Mouse (Mus musculus) intestine, embryonic 16.5 days (tissue): ENCODE measurements around the gene 2010111I01Rik. TPM values are rescaled to one million over a fixed set of nuclear protein-coding genes. Genes with fewer than 3 reads are reported as not detected.
A peak's percentile ranks its signal among the peaks of the same experiment; 100 is the strongest.

Experiments
- ATAC-seq: fragments of 200-750 bp; cut with Nextera tagmentation; 2 replicates; pipeline ENCODE4 v1.8.0; 2017; ENCODE audit warnings: moderate TSS enrichment, moderate library complexity
- H3K27ac ChIP-seq: fragments of 300-500 bp; sonication (generic); 2 replicates; pipeline ENCODE4 v1.5.1; 2014; ENCODE audit warnings: mild to moderate bottlenecking, low read length
- H3K27me3 ChIP-seq: fragments of 300-500 bp; sonication (generic); replicated peaks from 2 replicates; pipeline ENCODE4 v1.6.1; 2014; ENCODE audit warnings: low read length, control low read depth, mixed read lengths; ENCODE audit not compliant: control insufficient read depth, insufficient read depth
- H3K36me3 ChIP-seq: fragments of 300-500 bp; sonication (generic); 2 replicates; pipeline ENCODE4 v1.6.1; 2014; ENCODE audit warnings: low read length, control low read depth; ENCODE audit not compliant: control insufficient read depth, insufficient read depth
- H3K4me1 ChIP-seq: fragments of 300-500 bp; sonication (generic); 2 replicates; pipeline ENCODE4 v1.6.1; 2014; ENCODE audit warnings: low read length, control low read depth, mixed read lengths; ENCODE audit not compliant: control insufficient read depth, insufficient read depth
- H3K4me2 ChIP-seq: fragments of 300-500 bp; sonication (generic); 2 replicates; pipeline ENCODE4 v1.6.1; 2014; ENCODE audit warnings: low read depth, low read length, control low read depth
- H3K4me3 ChIP-seq: fragments of 300-500 bp; sonication (generic); 2 replicates; pipeline ENCODE4 v1.5.1; 2014; ENCODE audit warnings: mild to moderate bottlenecking, low read length
- H3K9ac ChIP-seq: fragments of 300-500 bp; sonication (generic); 2 replicates; pipeline ENCODE4 v1.6.1; 2014; ENCODE audit warnings: low read depth, low read length
- H3K9me3 ChIP-seq: fragments of 300-500 bp; sonication (generic); 2 replicates; pipeline ENCODE4 v1.6.1; 2016; ENCODE audit warnings: low read length, control low read depth; ENCODE audit not compliant: control insufficient read depth
- WGBS: fragments of 180-500 bp; shearing (Covaris S2); extraction: QIAGEN DNeasy Blood & Tissue Kit; methylation state at CpG from one replicate; pipeline ENCODE4 v1.1.7; 2014; 5-methylcytosine and 5-hydroxymethylcytosine counted together
- polyA plus RNA-seq: library from polyadenylated mRNA; unstranded; fragments of >200 nt; fragmentation: Nextera tagmentation; extraction: Ambion mirVana; gene quantifications from 2 replicates; pipeline ENCODE4 v1.2.1, GENCODE M21; 2015

2010111I01Rik gene
- polyA plus RNA-seq, 1 experiment from 2014 or later: 98.7 TPM

DNA sequence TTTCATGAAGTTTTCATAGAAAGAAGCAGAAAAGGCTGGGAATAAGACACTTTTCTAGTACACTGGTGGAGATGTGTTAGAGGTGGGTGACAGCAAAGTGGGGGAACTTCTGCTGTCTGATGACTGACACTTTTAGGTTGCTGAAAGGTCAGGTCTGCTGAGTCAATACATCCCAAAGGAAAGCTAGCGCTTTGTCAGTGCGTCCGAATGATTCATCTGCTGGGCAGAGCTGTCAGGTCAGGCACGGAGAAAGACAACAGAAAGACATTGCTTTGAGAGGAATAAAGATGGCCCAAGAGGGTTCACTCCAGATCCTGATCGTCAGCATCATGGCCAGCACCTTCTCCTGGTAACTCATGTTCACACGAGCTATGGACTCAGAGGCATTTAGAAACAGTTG lies 128.9 kb downstream of the 2010111I01Rik start:
- ATAC-seq: no peak
- no peaks in the 10 kb centered on the region for H3K27me3 ChIP-seq
- no peak overlapping the region for H3K9ac ChIP-seq
- no peak overlapping the region for H3K27ac ChIP-seq
- peaks cover 47% of the 10 kb centered on the region for H3K4me1 ChIP-seq
- 80% methylated on average over 6 of the region's 6 CpGs for WGBS
- no peaks in the 10 kb centered on the region for H3K9me3 ChIP-seq
- no peaks in the 10 kb centered on the region for H3K36me3 ChIP-seq
- H3K4me3 ChIP-seq: no peak overlapping the region
- H3K4me2 ChIP-seq: no peak overlapping the region

DNA sequence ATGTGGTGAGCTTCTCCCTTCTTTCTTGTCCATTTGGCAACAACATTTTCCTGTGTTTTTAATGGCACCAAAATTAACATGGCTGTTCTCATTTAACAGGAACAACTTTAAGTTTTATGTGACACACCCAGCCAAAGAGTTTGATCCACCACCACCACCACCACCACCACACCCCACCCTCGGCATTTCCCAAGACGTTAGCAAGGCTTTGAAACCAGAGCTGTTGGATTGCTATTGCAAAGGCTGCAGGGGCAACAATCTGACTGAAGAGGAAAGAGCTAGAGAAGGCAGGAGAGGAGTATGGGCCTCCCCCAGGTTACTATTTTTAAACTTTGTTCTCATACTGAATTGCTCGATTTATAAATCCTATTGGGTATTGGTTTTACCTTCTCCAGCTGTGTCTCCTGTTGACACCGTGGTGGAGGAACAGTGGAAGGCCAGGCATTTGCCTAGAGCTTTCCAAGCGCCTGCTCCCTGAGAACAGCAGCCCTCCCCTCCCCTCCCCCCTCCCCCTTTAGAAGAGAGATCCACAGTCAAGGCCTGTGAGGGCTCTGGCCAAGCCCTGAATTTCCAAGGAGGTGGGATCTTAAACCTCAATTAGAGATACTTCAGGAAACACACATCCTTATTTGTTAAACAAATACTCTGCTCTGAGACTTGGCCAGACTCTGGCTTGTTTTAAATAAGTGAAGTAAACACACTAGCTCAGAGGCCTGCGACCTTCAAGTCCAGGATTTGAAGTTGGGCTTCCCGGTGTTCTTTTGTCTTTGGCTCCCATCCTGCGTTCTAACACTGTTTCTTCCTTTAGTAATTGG lies 129.8 kb downstream of the 2010111I01Rik start:
- ATAC-seq: peak; percentile 19; the same call in 1 of the 2 replicates
- 21% methylated on average over 8 of the region's 8 CpGs for WGBS

DNA sequence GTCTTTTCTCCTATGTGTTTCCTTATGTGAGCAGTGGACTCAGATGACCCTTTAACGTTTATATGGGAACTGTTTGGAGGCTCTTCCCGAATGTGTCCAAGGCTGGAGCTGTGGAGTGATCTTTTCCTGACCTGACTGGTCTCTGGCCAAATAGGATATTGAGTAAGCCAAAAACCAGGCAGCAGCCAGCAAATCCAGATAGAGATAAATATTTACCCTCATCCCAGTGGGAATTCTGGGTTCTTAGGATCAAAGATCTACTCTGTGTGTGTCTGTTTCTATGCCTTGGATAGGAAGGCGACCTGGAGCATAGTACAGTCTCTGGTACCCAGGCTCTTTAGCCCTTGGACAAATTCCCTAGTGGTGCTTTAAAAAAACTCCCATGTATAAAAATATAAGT lies 132.1 kb downstream of the 2010111I01Rik start:
- ATAC-seq: peak; percentile 39; the same call in 1 of the 2 replicates
- no peaks in the 10 kb centered on the region for H3K27me3 ChIP-seq

More for the DNA sequence above, 129.8 kb downstream of the 2010111I01Rik start:
- H3K4me1 ChIP-seq: peaks cover 43% of the 10 kb centered on the region
- H3K4me3 ChIP-seq: no peak overlapping the region
- H3K9me3 ChIP-seq: no peaks in the 10 kb centered on the region
- H3K9ac ChIP-seq: no peak overlapping the region
- H3K36me3 ChIP-seq: no peaks in the 10 kb centered on the region
- no peak overlapping the region for H3K4me2 ChIP-seq
- no peaks in the 10 kb centered on the region for H3K27me3 ChIP-seq
- peak overlapping the region; percentile 23 for H3K27ac ChIP-seq

DNA sequence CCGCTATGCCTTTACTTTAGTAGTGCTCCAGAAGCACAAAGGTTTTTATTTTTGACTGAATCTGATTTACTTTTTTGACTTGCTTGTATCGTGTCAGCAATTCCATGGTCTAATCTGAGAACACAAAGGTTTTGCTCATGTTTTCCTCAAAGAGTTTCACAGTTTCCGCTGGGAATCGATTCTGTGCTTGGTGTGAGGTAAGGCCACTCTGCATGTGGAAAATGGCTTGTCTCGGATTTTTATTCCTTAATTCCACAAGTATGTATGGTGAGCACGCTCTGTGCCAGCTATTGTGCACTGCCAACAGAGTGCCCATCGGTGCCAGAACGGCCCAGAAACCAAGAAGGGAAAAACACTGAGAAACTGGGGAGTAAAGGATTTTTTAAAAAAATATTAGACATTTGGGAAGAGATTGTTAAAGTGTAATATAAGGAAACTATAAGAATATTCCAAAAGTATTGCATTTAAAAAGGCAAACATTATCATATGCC lies 132.8 kb downstream of the 2010111I01Rik start:
- Histone ChIP-seq H3K9ac (no peak overlapping the region), H3K36me3 (no peaks in the 10 kb centered on the region), H3K4me3 (no peak overlapping the region), H3K4me1 (peaks cover 33% of the 10 kb centered on the region), H3K9me3 (no peaks in the 10 kb centered on the region), H3K4me2 (no peak overlapping the region), H3K27me3 (no peaks in the 10 kb centered on the region), H3K27ac (peak overlapping the region; percentile 39; the same call in 1 of the 2 replicates)
- 84% methylated on average over 8 of the region's 8 CpGs for WGBS
- no peak for ATAC-seq

More for the DNA sequence above, 132.1 kb downstream of the 2010111I01Rik start:
- Histone ChIP-seq H3K4me3 (no peak overlapping the region), H3K4me2 (no peak overlapping the region), H3K9me3 (no peaks in the 10 kb centered on the region), H3K9ac (no peak overlapping the region), H3K4me1 (peaks cover 37% of the 10 kb centered on the region), H3K27ac (no peak overlapping the region), H3K36me3 (no peaks in the 10 kb centered on the region)
- 35% methylated on average over 3 of the region's 3 CpGs for WGBS

DNA sequence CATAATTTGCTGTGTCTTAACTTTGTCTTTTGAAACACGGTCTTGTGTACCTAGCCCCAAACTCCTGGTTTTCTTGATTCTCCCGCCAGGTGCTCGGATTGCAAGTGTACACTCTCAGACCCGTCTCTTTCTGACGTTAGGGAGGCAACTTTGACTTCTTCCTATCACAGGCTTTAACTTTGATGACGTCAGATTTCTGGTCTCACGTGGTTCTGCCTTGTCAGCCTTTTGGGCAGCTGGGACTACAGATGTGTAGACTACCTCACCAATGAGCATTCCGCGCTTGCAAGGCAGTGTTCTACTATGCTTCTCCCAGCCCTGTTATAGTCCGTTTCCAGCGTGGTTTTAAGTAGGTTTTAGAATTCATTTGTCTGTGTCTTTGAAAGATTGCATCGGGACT lies 137.1 kb downstream of the 2010111I01Rik start:
- WGBS: 70% methylated on average over 12 of the region's 12 CpGs
- no peak overlapping the region for H3K27ac ChIP-seq
- peaks cover 12% of the 10 kb centered on the region for H3K4me1 ChIP-seq
- no peaks in the 10 kb centered on the region for H3K27me3 ChIP-seq
- H3K4me2 ChIP-seq: no peak overlapping the region
- ATAC-seq: no peak
- H3K9me3 ChIP-seq: no peaks in the 10 kb centered on the region
- no peak overlapping the region for H3K4me3 ChIP-seq
- H3K9ac ChIP-seq: no peak overlapping the region
- no peaks in the 10 kb centered on the region for H3K36me3 ChIP-seq

DNA sequence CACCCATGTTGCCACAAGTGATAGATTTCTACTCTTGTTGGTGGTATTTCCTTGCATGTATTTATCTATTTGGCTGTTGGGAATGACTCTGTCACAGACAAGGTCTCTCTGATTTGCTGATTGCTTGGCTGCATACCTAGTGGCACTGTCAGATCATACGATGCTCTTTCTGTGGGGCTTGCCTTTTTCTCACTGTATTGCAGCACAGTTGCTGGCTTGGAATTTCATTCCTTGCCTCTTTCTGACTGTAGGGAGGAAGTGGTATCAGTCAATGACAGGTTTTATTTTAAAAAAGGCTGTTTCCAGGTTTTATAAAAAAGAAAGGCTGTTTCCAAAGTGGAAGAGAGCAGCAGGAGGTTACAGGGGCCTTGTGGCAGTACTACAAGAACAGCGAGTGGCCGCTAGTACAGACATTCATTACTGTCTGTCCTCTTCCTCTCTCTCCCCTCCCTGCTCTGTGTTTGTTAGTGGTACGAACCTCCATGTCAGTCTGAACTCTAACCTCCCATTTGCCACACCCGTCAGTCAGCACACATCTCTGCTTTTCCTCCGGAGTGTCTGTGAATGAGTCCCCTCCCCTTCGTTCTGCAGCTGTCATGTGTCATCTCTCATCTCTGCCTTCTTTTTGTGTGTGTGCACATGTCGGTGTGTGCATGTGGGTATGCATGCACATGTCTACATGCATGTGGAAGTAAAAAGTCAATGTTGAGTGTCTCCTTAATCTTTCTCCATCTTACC lies 138.3 kb downstream of the 2010111I01Rik start:
- Histone ChIP-seq H3K36me3 (no peaks in the 10 kb centered on the region), H3K9me3 (no peaks in the 10 kb centered on the region), H3K27ac (no peak overlapping the region), H3K4me2 (no peak overlapping the region), H3K4me3 (no peak overlapping the region), H3K9ac (no peak overlapping the region), H3K27me3 (no peaks in the 10 kb centered on the region), H3K4me1 (peaks cover 7% of the 10 kb centered on the region)
- ATAC-seq: peak; percentile 69
- WGBS: 33% methylated on average over 8 of the region's 8 CpGs

DNA sequence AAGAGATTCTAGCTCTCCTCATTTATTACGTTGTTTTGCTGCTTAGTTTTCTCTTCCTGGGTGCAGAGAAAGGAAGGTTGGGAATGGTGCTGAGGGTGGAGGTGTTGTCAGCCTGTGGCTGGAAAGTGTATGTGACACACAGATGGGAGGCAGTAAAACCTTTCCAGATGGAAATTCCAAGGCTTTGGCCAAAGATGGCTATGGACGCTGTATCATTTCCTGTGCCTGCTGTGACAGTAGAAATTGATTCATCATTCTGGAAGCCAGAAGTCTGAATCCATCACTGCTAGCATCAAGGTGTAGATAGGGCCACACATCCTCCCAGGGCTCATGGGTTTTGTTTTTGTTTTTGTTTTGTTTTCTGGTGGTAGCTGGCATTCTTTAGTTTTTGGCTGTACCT lies 141.9 kb downstream of the 2010111I01Rik start:
- H3K27me3 ChIP-seq: no peaks in the 10 kb centered on the region
- no peak overlapping the region for H3K4me2 ChIP-seq
- no peaks in the 10 kb centered on the region for H3K36me3 ChIP-seq
- H3K9ac ChIP-seq: no peak overlapping the region
- no peak overlapping the region for H3K27ac ChIP-seq
- no peak for ATAC-seq
- no peak overlapping the region for H3K4me3 ChIP-seq
- H3K4me1 ChIP-seq: peaks cover 7% of the 10 kb centered on the region
- no peaks in the 10 kb centered on the region for H3K9me3 ChIP-seq
- WGBS: 67% methylated on average over 2 of the region's 2 CpGs

DNA sequence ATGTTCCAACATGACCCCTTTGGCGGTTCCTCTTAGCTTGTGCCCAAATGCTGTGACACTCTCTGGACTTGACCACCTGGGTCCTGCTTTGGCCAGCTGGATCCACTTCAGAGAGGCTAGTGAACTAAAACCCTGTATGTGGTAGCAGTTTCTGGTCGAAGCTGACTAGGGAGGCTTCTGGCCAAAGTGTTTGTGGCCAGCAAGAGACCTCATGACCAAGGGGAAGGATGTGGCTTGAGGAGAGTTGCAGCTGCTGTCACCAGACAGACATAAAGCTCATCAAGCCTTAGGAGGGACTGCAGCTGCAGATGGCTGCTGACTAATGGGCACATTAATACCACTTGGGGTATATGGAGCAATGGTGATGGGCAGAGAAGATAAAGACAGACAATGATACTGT lies 143.9 kb downstream of the 2010111I01Rik start:
- no peaks in the 10 kb centered on the region for H3K27me3 ChIP-seq

DNA sequence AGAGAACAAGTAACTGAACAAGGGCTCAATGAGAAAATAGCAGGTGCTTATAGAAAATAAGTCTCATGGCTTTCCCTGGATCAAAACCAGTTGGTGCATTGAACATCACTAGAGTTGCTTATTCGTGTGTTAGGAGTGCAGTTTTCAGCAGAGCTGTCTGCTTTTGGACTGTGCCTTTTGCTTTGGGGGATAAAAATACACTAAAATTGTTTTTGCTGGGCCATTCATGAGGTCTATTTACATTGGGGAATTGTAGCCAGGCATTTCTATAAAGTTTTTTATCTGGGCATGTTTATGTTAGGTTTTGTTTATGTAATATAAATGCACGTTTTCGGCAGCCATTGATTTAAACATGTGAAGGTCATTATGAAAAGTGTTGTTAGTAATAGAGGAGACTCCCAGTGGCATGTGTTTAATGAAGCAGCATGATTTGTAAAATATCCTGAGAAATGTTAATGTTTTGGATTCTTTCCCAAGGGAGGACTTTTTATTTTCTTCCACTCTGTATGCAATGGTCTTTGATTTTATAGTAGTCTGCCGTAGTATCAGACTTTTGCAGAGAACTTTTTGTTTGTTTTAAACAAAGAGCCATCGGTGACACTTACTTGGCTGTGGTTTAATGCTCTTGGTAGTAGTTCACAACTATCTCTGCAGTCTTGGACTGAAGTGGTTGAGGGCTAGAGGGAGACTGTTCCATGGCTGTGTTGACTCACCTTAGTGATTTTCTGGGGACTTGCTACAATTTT lies 146.8 kb downstream of the 2010111I01Rik start:
- H3K27ac ChIP-seq: peak overlapping the region; percentile 73
- H3K4me3 ChIP-seq: no peak overlapping the region
- ATAC-seq: peak; percentile 63
- no peaks in the 10 kb centered on the region for H3K9me3 ChIP-seq
- 42% methylated on average over 5 of the region's 5 CpGs for WGBS
- no peak overlapping the region for H3K4me2 ChIP-seq
- peaks cover 19% of the 10 kb centered on the region for H3K4me1 ChIP-seq
- no peak overlapping the region for H3K9ac ChIP-seq
- H3K27me3 ChIP-seq: no peaks in the 10 kb centered on the region
- no peaks in the 10 kb centered on the region for H3K36me3 ChIP-seq

More for the DNA sequence above, 143.9 kb downstream of the 2010111I01Rik start:
- Histone ChIP-seq H3K4me2 (no peak overlapping the region), H3K9ac (no peak overlapping the region), H3K36me3 (no peaks in the 10 kb centered on the region), H3K4me3 (no peak overlapping the region), H3K9me3 (no peaks in the 10 kb centered on the region), H3K4me1 (peaks cover 12% of the 10 kb centered on the region), H3K27ac (no peak overlapping the region)
- WGBS: 63% methylated on average over 2 of the region's 2 CpGs
- no peak for ATAC-seq
